Mouse (Mus musculus): ENCODE data around the gene Gm6502.
"Not testable (repeated sequence)": the region's sequence is repeated elsewhere in the genome, so short reads cannot be mapped to it uniquely, and the experiment has no call there.

Gm6502 gene

GRCm38 (mm10) chr5:94314135-94314534, at the start of gene Gm6502:
Gene Gm6502 (plus strand): TSS chr5:94314435.
- DNase-seq (ENCODE audit: low read depth, low spot score), result not testable (repeated sequence)

- not testable (repeated sequence) for DNase-seq (ENCODE audit: low read depth, low spot score)
Observed at GRCm38 (mm10) chr5:94306696-94307095, 7.5 kb upstream of the Gm6502 start, which contains the start of gene A430089I19Rik. Gene A430089I19Rik (minus strand): TSS chr5:94306796.

GRCm38 (mm10) chr5:94339449-94339848, 25.2 kb downstream of the Gm6502 start, which contains the start of gene AA792892:
Gene AA792892 (plus strand): TSS chr5:94339749.
- not testable (repeated sequence) for DNase-seq (ENCODE audit: low read depth, low spot score)

Measured in brain, adult 2 months (tissue).